Mouse (Mus musculus) G1E (cell line): ENCODE measurements around the gene Itsn1. TPM values are rescaled to one million over a fixed set of nuclear protein-coding genes. Genes with fewer than 3 reads are reported as not detected.

Experiments used
- ATAC-seq: 2 replicates; pipeline ENCODE4 v1.8.0; 2016; ENCODE audit warnings: mild to moderate bottlenecking; ENCODE audit not compliant: insufficient number of reproducible peaks, poor library complexity, low FRiP score, severe bottlenecking; ENCODE audit errors: extremely low read depth
- DNase-seq: peaks from one replicate; pipeline ENCODE4 v3.0.0; 2012; ENCODE audit warnings: low spot score
- H3K27me3 ChIP-seq: 2 replicates; pipeline ENCODE4 v1.6.1; 2012; ENCODE audit warnings: mild to moderate bottlenecking, low read length, inconsistent platforms; ENCODE audit not compliant: insufficient read depth
- H3K36me3 ChIP-seq: replicated peaks from 2 replicates; pipeline ENCODE3; 2012; ENCODE audit warnings: mild to moderate bottlenecking, inconsistent platforms
- H3K4me1 ChIP-seq: 2 replicates; pipeline ENCODE4 v1.6.1; 2012; ENCODE audit warnings: low read depth, low read length, inconsistent platforms, mixed read lengths; ENCODE audit not compliant: insufficient read depth
- H3K4me3 ChIP-seq: 2 replicates; pipeline ENCODE4 v1.5.1; 2012; ENCODE audit warnings: low read depth, mild to moderate bottlenecking, inconsistent platforms, low read length, moderate library complexity, mixed read lengths
- H3K9me3 ChIP-seq: replicated peaks from 2 replicates; pipeline ENCODE4 v1.6.1; 2012; ENCODE audit warnings: inconsistent platforms
- CTCF ChIP-seq: IDR thresholded peaks from 2 replicates; pipeline ENCODE4 v1.5.1; 2012; ENCODE audit warnings: low read depth, low read length, inconsistent platforms, mixed read lengths
- GATA1 ChIP-seq: IDR thresholded peaks from 2 replicates; pipeline ENCODE4 v1.6.1; 2012; ENCODE audit warnings: borderline replicate concordance, low read length, inconsistent platforms, mixed read lengths
- GATA2 ChIP-seq: IDR thresholded peaks from 2 replicates; pipeline ENCODE4 v1.6.1; 2012; ENCODE audit warnings: low read depth, low read length, inconsistent platforms, borderline replicate concordance
- POLR2AphosphoS5 ChIP-seq: IDR thresholded peaks from 2 replicates; pipeline ENCODE4 v1.6.1; 2012; ENCODE audit warnings: low read depth, low read length, inconsistent platforms; ENCODE audit not compliant: insufficient replicate concordance
- TAL1 ChIP-seq: conservative IDR thresholded peaks from 2 replicates; pipeline ENCODE4 v1.6.1; 2012; ENCODE audit warnings: low read depth, low read length, inconsistent platforms, mixed read lengths
- polyA plus RNA-seq: library from polyadenylated mRNA; stranded (reverse); fragments of >175 nt; gene quantifications from 2 replicates; pipeline ENCODE4 v1.2.3, GENCODE M21; 2012
- total RNA-seq, 2 experiments: library from RNA; stranded (forward) in 1 of 2; stranded (reverse) in 1 of 2; fragments of 200-1000 nt in 1 of 2; fragments of >200 nt in 1 of 2; fragmentation: Nextera tagmentation in 1 of 2; gene quantifications; 2 replicates each; pipeline ENCODE4 v1.2.3; 2014 to 2017

Itsn1 gene
- total and polyA plus RNA-seq, 3 experiments = 19.9 to 64.8 (median 32.6) TPM

DNA sequence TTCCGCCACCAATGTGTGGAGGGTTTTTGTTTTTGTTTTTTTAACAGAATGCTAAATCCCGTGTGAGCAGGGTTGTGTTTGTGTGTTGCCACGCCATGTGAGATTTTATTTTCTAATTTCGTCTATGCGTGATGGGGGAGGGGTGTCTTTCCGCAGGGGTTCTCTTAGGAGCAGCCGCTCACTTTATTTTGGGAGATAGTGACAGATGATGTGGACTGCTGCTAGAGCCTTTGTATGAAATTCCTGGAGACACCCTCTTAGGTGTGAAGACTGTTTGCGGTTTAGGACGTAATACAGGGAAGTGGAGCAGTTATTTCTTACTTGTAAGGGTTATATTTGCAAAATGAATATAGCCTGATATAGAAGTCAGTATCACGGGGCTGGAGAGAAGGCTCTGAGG is 176.9 kb downstream of the Itsn1 start:
- Histone ChIP-seq H3K36me3 (no peaks in the 10 kb centered on the region), H3K9me3 (peaks cover 6% of the 10 kb centered on the region), H3K4me3 (no peak overlapping the region), H3K4me1 (peaks cover 6% of the 10 kb centered on the region; the same call in 1 of the 2 replicates), H3K27me3 (peaks cover 29% of the 10 kb centered on the region)
- TF ChIP-seq GATA2 = no peak
- no peak for TF ChIP-seq POLR2AphosphoS5
- TF ChIP-seq CTCF = no peak
- TF ChIP-seq TAL1 = no peak
- TF ChIP-seq GATA1 = no peak
- no peak for ATAC-seq
- DNase-seq = no peak

DNA sequence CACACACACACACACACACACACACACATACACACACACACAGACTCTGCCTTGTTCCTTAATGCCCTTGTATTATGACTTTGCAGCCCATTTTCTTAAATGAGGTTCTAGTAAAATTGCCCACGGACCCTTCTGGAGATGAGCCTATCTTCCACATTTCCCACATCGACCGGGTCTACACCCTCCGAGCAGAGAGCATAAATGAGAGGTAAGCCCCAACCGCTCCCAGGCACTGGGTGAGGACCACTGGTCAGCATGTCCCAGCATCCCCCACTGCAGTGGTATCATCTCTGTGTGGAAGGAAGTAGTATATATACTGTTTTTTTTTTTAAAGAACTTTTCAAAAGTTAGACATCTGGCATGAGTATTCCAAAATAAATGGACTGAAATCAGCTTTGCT is 177.6 kb downstream of the Itsn1 start:
- TF ChIP-seq TAL1 = no peak
- TF ChIP-seq CTCF = no peak
- TF ChIP-seq GATA2 = no peak
- no peak for TF ChIP-seq GATA1
- no peak for TF ChIP-seq POLR2AphosphoS5
- DNase-seq (no peak), ATAC-seq (no peak)
- Histone ChIP-seq H3K9me3 (peaks cover 6% of the 10 kb centered on the region), H3K4me1 (peaks cover 6% of the 10 kb centered on the region), H3K36me3 (no peaks in the 10 kb centered on the region), H3K27me3 (peaks cover 31% of the 10 kb centered on the region), H3K4me3 (no peak overlapping the region)

- DNase-seq = no peak
- no peaks in the 10 kb centered on the region for H3K36me3 ChIP-seq
- peaks cover 6% of the 10 kb centered on the region for H3K9me3 ChIP-seq
- no peak overlapping the region for H3K4me3 ChIP-seq
- TF ChIP-seq GATA2 (no peak), POLR2AphosphoS5 (no peak), CTCF (no peak), TAL1 (no peak), GATA1 (no peak)
- H3K27me3 ChIP-seq = peaks cover 34% of the 10 kb centered on the region
- peaks cover 8% of the 10 kb centered on the region for H3K4me1 ChIP-seq
- ATAC-seq = no peak
These were observed 178.1 kb downstream of the Itsn1 start for GRCm38 (mm10) chr16:91907158-91907557.

- H3K4me1 ChIP-seq = peaks cover 8% of the 10 kb centered on the region
- no peak for DNase-seq
- no peaks in the 10 kb centered on the region for H3K36me3 ChIP-seq
- H3K4me3 ChIP-seq = no peak overlapping the region
- H3K9me3 ChIP-seq = no peaks in the 10 kb centered on the region
- ATAC-seq = no peak
- TF ChIP-seq TAL1 = no peak
- no peak for TF ChIP-seq POLR2AphosphoS5
- TF ChIP-seq CTCF = no peak
- no peak for TF ChIP-seq GATA2
- TF ChIP-seq GATA1 = no peak
- H3K27me3 ChIP-seq = peaks cover 53% of the 10 kb centered on the region
These were observed 180.7 kb downstream of the Itsn1 start for GRCm38 (mm10) chr16:91909569-91910335.

GRCm38 (mm10) chr16:91917631-91918096 is 188.6 kb downstream of the Itsn1 start:
- Histone ChIP-seq H3K9me3 (no peaks in the 10 kb centered on the region), H3K4me3 (peak overlapping the region; percentile 20; the same call in 1 of the 2 replicates), H3K36me3 (peaks cover 8% of the 10 kb centered on the region), H3K4me1 (peaks cover 38% of the 10 kb centered on the region), H3K27me3 (peaks cover 34% of the 10 kb centered on the region)
- TF ChIP-seq GATA1 (no peak), CTCF (peak; percentile 88), TAL1 (no peak), GATA2 (no peak)
- peak; percentile 75 for ATAC-seq
- peak; percentile 86 for DNase-seq

- no peaks in the 10 kb centered on the region for H3K9me3 ChIP-seq
- peaks cover 46% of the 10 kb centered on the region for H3K4me1 ChIP-seq
- no peak for TF ChIP-seq CTCF
- TF ChIP-seq GATA2 = no peak
- TF ChIP-seq TAL1 = no peak
- TF ChIP-seq POLR2AphosphoS5 = no peak
- no peak for TF ChIP-seq GATA1
- H3K36me3 ChIP-seq = peaks cover 16% of the 10 kb centered on the region
- DNase-seq = no peak
- H3K4me3 ChIP-seq = no peak overlapping the region
- no peak for ATAC-seq
- H3K27me3 ChIP-seq = peaks cover 29% of the 10 kb centered on the region
These were observed 189.4 kb downstream of the Itsn1 start for GRCm38 (mm10) chr16:91918461-91918860.
